Mouse (Mus musculus) Patski (cell line): ENCODE results near the gene Nt5c2. TPM values are rescaled to one million over a fixed set of nuclear protein-coding genes. Genes with fewer than 3 reads are reported as not detected.

ENCODE experiments used
- ATAC-seq: fragments of 100-300 bp; one replicate; pipeline ENCODE4 v1.8.0; 2021
- CTCF ChIA-PET: fragments of 350-600 bp; sonication (Branson Sonifier 250); formaldehyde crosslinking; loops from one replicate; lab custom pipeline; 2022; ENCODE audit warnings: inconsistent platforms; lab: Charles Lee
- POLR2A ChIA-PET: fragments of 350-600 bp; sonication (Branson Sonifier 250); formaldehyde crosslinking; loops from one replicate; lab custom pipeline; 2022; ENCODE audit warnings: antibody characterized with exemption, inconsistent platforms; lab: Charles Lee
- DNase-seq: peaks from one replicate; pipeline ENCODE4 v3.0.0-alpha.2; 2011; ENCODE audit warnings: low read depth, low spot score
- H3K27me3 ChIP-seq: fragments of 371-371 bp; one replicate; pipeline ENCODE4 v1.5.1; 2021
- CTCF ChIP-seq: fragments of 100-300 bp; IDR thresholded peaks from one replicate; pipeline ENCODE4 v1.5.1; 2021
- in situ Hi-C: fragments of 300-500 bp; cut with MboI; formaldehyde crosslinking; loops from 3 replicates; pipeline ENCODE4 v1.11.1; 2018; ENCODE audit warnings: low pct_unique_long_range_greater_than_20kb, mixed read lengths
- polyA plus RNA-seq: library from polyadenylated mRNA; unstranded; gene quantifications from one replicate; pipeline ENCODE4 v1.2.3, GENCODE M21; 2021

Gene Nt5c2
- polyA plus RNA-seq, 1 experiment from 2014 or later: 99.6 TPM

GRCm38 (mm10) chr19:46846459-46846858 is 168.5 kb downstream of the Nt5c2 start:
- no peak for DNase-seq

GRCm38 (mm10) chr19:46846056-46846455 is 168.9 kb downstream of the Nt5c2 start:
- POLR2A ChIA-PET: no interaction called here
- in situ Hi-C loops: loop anchor here (10.0 kb wide), 1 partner anchor 261 kb away; no protein-coding TSS in a partner anchor
- no peak for DNase-seq
- ATAC-seq: no peak
- no peaks in the 10 kb centered on the region for H3K27me3 ChIP-seq
- no peak for TF ChIP-seq CTCF
- CTCF ChIA-PET: interaction anchor here (1.0 to 1.4 kb wide), 3 partner anchors 29 to 91 kb away, joined by 3 read pairs; partner anchors contain the start of gene Cnnm2

More at GRCm38 (mm10) chr19:46846459-46846858, 168.5 kb downstream of the Nt5c2 start:
- in situ Hi-C loops: loop anchor here (10.0 kb wide), 1 partner anchor 262 kb away; no protein-coding TSS in a partner anchor
- POLR2A ChIA-PET: no interaction called here
- CTCF ChIA-PET: interaction anchor here (1.0 to 1.5 kb wide), 4 partner anchors 26 to 91 kb away, joined by 3 read pairs; partner anchors contain the start of gene Cnnm2
- no peaks in the 10 kb centered on the region for H3K27me3 ChIP-seq
- TF ChIP-seq CTCF: no peak
- ATAC-seq: no peak

- H3K27me3 ChIP-seq: no peaks in the 10 kb centered on the region
- TF ChIP-seq CTCF: no peak
- DNase-seq (no peak), ATAC-seq (no peak)
- in situ Hi-C loops: loop anchor here (10.0 kb wide), 1 partner anchor 258 kb away; no protein-coding TSS in a partner anchor
- CTCF ChIA-PET: interaction anchor here (0.9 to 1.1 kb wide), 2 partner anchors 39 to 82 kb away, joined by 3 read pairs; partner anchors contain the start of gene Cnnm2
- POLR2A ChIA-PET: no interaction called here
These were observed 171.9 kb downstream of the Nt5c2 start for GRCm38 (mm10) chr19:46843030-46843429.

- TF ChIP-seq CTCF: no peak
- in situ Hi-C loops: loop anchor here (10.0 kb wide), 1 partner anchor 256 kb away; no protein-coding TSS in a partner anchor
- CTCF ChIA-PET: interaction anchor here (1.6 kb wide), 1 partner anchor 37 kb away, joined by 3 read pairs; no protein-coding TSS in a partner anchor
- no peaks in the 10 kb centered on the region for H3K27me3 ChIP-seq
- DNase-seq (no peak), ATAC-seq (no peak)
- POLR2A ChIA-PET: interaction anchor here (1.0 kb wide), 1 partner anchor 79 kb away, joined by 4 read pairs; the partner anchor contains the start of gene Cnnm2
These were observed 173.9 kb downstream of the Nt5c2 start for GRCm38 (mm10) chr19:46841016-46841415.

- ATAC-seq (no peak), DNase-seq (no peak)
- in situ Hi-C loops: no loop called here
- CTCF ChIA-PET: interaction anchor here (0.8 to 1.3 kb wide), 3 partner anchors 27 to 32 kb away, joined by 3 read pairs; no protein-coding TSS in a partner anchor
- no peaks in the 10 kb centered on the region for H3K27me3 ChIP-seq
- POLR2A ChIA-PET: interaction anchor here (0.6 kb wide), 1 partner anchor 109 kb away, joined by 3 read pairs; no protein-coding TSS in a partner anchor
- TF ChIP-seq CTCF: no peak
These were observed 177.5 kb downstream of the Nt5c2 start for GRCm38 (mm10) chr19:46837290-46838079.

GRCm38 (mm10) chr19:46836085-46836484 is 178.9 kb downstream of the Nt5c2 start:
- no peaks in the 10 kb centered on the region for H3K27me3 ChIP-seq
- ChIA-PET POLR2A (no interaction called here), CTCF (interaction anchor here (1.3 kb wide), 2 partner anchors 29 to 31 kb away, joined by 3 read pairs; no protein-coding TSS in a partner anchor)
- no peak for DNase-seq
- ATAC-seq: no peak
- in situ Hi-C loops: no loop called here
- no peak for TF ChIP-seq CTCF

GRCm38 (mm10) chr19:46835339-46835738 is 179.6 kb downstream of the Nt5c2 start:
- no peak for ATAC-seq
- POLR2A ChIA-PET: interaction anchor here (0.6 kb wide), 1 partner anchor 134 kb away, joined by 7 read pairs; no protein-coding TSS in a partner anchor
- DNase-seq: no peak
- no peak for TF ChIP-seq CTCF
- in situ Hi-C loops: no loop called here
- no peaks in the 10 kb centered on the region for H3K27me3 ChIP-seq
- CTCF ChIA-PET: no interaction called here

- ATAC-seq (no peak), DNase-seq (no peak)
- CTCF ChIA-PET: interaction anchor here (1.7 kb wide), 1 partner anchor 11 kb away, joined by 5 read pairs; no protein-coding TSS in a partner anchor
- no peaks in the 10 kb centered on the region for H3K27me3 ChIP-seq
- in situ Hi-C loops: no loop called here
- TF ChIP-seq CTCF: no peak
- POLR2A ChIA-PET: no interaction called here
These were observed 180.7 kb downstream of the Nt5c2 start for GRCm38 (mm10) chr19:46834301-46834700.

Other genes starting within 250 kb of the Nt5c2 start
- 1.5 TPM for gene Ina, start 455 bp downstream of the Nt5c2 start, polyA plus RNA-seq
- gene Pcgf6, start 35.8 kb upstream of the Nt5c2 start, polyA plus RNA-seq: 24.9 TPM
- 4.1 TPM for gene Taf5, start 52.6 kb upstream of the Nt5c2 start, polyA plus RNA-seq
- 714 TPM for gene Usmg5, start 75.5 kb upstream of the Nt5c2 start, polyA plus RNA-seq
- 29.3 TPM for gene Pdcd11, start 75.6 kb upstream of the Nt5c2 start, polyA plus RNA-seq
- gene Calhm2, start 123.1 kb upstream of the Nt5c2 start, polyA plus RNA-seq: 0.05 TPM
- gene Calhm1, start 129.1 kb upstream of the Nt5c2 start, polyA plus RNA-seq: not detected
- not detected for gene Calhm3, start 142.6 kb upstream of the Nt5c2 start, polyA plus RNA-seq
- 0.28 TPM for gene Neurl1a, start 163.7 kb upstream of the Nt5c2 start, polyA plus RNA-seq